Mouse (Mus musculus) hindbrain, embryonic 14.5 days (tissue): Measurements from ENCODE around the gene Ogfod3. TPM values are rescaled to one million over a fixed set of nuclear protein-coding genes. Genes with fewer than 3 reads are reported as not detected.
A peak's percentile ranks its signal among the peaks of the same experiment; 100 is the strongest.

Experiments used
- ATAC-seq: fragments of 200-750 bp; cut with Nextera tagmentation; 2 replicates; pipeline ENCODE4 v1.8.0; 2017; ENCODE audit warnings: moderate number of reproducible peaks, mild to moderate bottlenecking, moderate TSS enrichment, moderate library complexity; ENCODE audit not compliant: low FRiP score
- DNase-seq: peaks from one replicate; pipeline ENCODE4 v3.0.0-alpha.2; 2015; ENCODE audit warnings: low spot score
- H3K27ac ChIP-seq: fragments of 300-500 bp; sonication (generic); 2 replicates; pipeline ENCODE4 v1.5.1; 2014; ENCODE audit warnings: mild to moderate bottlenecking, moderate library complexity
- H3K27me3 ChIP-seq: fragments of 300-500 bp; sonication (generic); 2 replicates; pipeline ENCODE4 v1.6.1; 2014; ENCODE audit warnings: mild to moderate bottlenecking, low read length, mixed read lengths; ENCODE audit not compliant: control insufficient read depth, insufficient read depth
- H3K36me3 ChIP-seq: fragments of 300-500 bp; sonication (generic); replicated peaks from 2 replicates; pipeline ENCODE4 v1.6.1; 2014; ENCODE audit not compliant: control insufficient read depth, insufficient read depth
- H3K4me1 ChIP-seq: fragments of 300-500 bp; sonication (generic); replicated peaks from 2 replicates; pipeline ENCODE4 v1.6.1; 2014; ENCODE audit warnings: antibody characterized with exemption, low read length, mixed read lengths; ENCODE audit not compliant: control insufficient read depth, insufficient read depth
- H3K4me2 ChIP-seq: fragments of 300-500 bp; sonication (generic); replicated peaks from 2 replicates; pipeline ENCODE4 v1.6.1; 2014; ENCODE audit warnings: mild to moderate bottlenecking, moderate library complexity
- H3K4me3 ChIP-seq: fragments of 300-500 bp; sonication (generic); replicated peaks from 2 replicates; pipeline ENCODE4 v1.5.1; 2014; ENCODE audit warnings: mild to moderate bottlenecking, low read length
- H3K9ac ChIP-seq: fragments of 300-500 bp; sonication (generic); 2 replicates; pipeline ENCODE4 v1.6.1; 2014
- H3K9me3 ChIP-seq: fragments of 300-500 bp; sonication (generic); 2 replicates; pipeline ENCODE4 v1.6.1; 2016; ENCODE audit warnings: low read length; ENCODE audit not compliant: control insufficient read depth
- WGBS: fragments of 180-500 bp; shearing (Covaris S2); extraction: QIAGEN DNeasy Blood & Tissue Kit; methylation state at CpG from one replicate; pipeline ENCODE4 v1.1.7; 2014; 5-methylcytosine and 5-hydroxymethylcytosine counted together
- polyA plus RNA-seq: library from polyadenylated mRNA; unstranded; fragments of >200 nt; fragmentation: Nextera tagmentation; extraction: Ambion mirVana; gene quantifications from 2 replicates; pipeline ENCODE4 v1.2.1, GENCODE M21; 2014

The Ogfod3 gene
- polyA plus RNA-seq = 30.3 and 31.1 TPM in 2 replicates

DNA sequence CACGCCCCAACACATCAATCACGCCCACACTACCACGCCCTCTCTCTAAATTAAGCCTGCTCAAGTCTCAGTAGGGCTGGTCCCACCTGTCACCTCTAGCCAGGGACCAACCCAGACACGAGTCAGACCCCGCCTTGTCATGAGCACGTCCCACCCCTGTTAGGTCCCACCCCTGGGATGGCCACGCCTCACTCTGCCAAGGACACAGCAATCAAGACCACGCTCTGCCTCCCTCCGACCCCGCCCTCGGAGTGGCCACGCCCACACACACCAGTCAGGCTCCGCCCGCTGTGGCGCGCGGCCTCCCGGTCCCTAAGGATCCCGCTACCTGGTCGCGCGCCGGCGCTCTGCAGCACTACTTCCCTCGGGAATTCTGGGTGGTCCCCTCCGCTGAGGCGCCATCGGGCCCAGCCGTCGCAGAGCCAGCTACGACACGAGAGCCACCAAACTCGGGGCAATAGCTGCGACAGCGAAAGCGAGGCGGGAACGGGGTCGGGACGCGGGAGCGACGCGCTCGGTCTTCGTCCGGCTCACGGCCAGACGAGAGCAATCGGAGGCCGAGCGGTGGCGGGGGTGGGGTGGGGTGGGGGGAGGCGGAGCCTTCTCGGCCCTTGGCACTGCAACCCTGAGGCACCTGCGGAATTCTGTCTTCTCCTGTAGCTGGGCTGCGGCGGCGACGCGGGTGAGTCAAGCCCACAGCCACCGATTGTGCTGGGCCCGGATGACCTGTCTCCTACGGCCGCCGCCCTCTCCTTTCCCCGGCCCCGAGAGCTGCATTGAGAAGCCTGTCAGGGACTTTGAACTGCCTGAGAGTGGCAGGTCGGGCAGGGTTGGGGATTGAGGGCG is at the start of gene Ogfod3, which contains the start of gene Hexdc:
Gene Ogfod3, minus strand, starts transcription at position 551 of the 846 bp plus-strand sequence.
Gene Hexdc, plus strand, starts transcription at position 273 of the 846 bp plus-strand sequence.
- no peaks in the 10 kb centered on the region for H3K27me3 ChIP-seq
- peak within 1 kb of the TSS; percentile 64 for H3K4me3 ChIP-seq
- H3K27ac ChIP-seq = peak within 1 kb of the TSS; percentile 85
- ATAC-seq (peak; percentile 96), DNase-seq (peak; percentile 91)
- H3K9ac ChIP-seq = peak within 1 kb of the TSS; percentile 77
- H3K4me1 ChIP-seq = peaks cover 12% of the 10 kb centered on the region; the same call in 1 of the 2 replicates
- WGBS = under 1% methylated on average over 70 of the region's 70 CpGs
- peak within 1 kb of the TSS; percentile 59 for H3K4me2 ChIP-seq
- H3K9me3 ChIP-seq = no peaks in the 10 kb centered on the region
- peaks cover 15% of the 10 kb centered on the region for H3K36me3 ChIP-seq

DNA sequence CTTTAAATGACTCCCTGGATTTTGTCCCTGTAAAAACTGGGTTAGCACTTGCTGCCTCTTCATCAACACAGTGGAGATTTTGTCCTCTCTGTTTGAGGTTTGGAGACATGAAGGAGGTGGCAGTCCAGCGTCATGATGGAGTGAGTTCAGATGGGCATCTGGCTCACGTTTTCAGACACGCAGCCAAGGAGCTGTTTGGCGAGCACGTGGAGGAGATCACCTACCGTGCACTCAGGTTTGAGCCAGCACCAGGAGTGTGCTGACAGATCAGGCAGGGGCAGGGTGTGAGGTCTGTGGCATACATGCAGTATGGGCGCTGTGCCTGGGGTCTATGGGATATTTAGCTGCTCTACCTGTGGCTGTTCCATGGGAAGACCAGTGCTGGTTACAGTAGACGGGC is 45.7 kb upstream of the Ogfod3 start:
- no peak overlapping the region for H3K27ac ChIP-seq
- WGBS = 89% methylated on average over 8 of the region's 8 CpGs
- DNase-seq = no peak
- H3K4me1 ChIP-seq = no peaks in the 10 kb centered on the region
- H3K9ac ChIP-seq = no peak overlapping the region
- no peaks in the 10 kb centered on the region for H3K27me3 ChIP-seq
- ATAC-seq = no peak
- H3K4me2 ChIP-seq = no peak overlapping the region
- no peak overlapping the region for H3K4me3 ChIP-seq
- H3K36me3 ChIP-seq = peaks cover 98% of the 10 kb centered on the region
- no peaks in the 10 kb centered on the region for H3K9me3 ChIP-seq

DNA sequence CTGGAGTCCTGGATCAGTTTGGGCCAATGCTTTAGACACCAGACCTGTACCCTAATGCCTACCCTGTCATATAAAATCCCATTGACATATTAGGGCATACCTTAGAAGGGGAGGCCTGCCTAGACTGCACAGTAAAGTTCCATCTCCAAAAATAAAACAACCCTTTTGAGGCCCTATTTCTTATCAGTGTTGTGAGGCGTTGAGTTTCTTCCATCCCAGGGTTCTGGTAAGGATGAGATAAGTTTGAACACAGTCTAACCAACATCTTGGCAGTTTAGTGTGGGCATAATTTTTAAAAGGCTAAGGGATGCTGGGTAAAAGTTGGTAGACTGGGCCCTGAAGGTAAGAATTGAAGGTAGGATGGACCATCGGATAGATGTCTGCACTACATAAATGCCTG is 35.2 kb upstream of the Ogfod3 start:
- no peak overlapping the region for H3K4me3 ChIP-seq
- H3K36me3 ChIP-seq = peaks cover 60% of the 10 kb centered on the region
- H3K27ac ChIP-seq = no peak overlapping the region
- WGBS = 100% methylated on average over 2 of the region's 2 CpGs
- H3K4me2 ChIP-seq = peak overlapping the region; percentile 19
- no peak for ATAC-seq
- H3K27me3 ChIP-seq = no peaks in the 10 kb centered on the region
- H3K9ac ChIP-seq = no peak overlapping the region
- no peaks in the 10 kb centered on the region for H3K9me3 ChIP-seq
- H3K4me1 ChIP-seq = peaks cover 35% of the 10 kb centered on the region
- DNase-seq = no peak

GRCm38 (mm10) chr11:121237345-121238128 is 33.0 kb upstream of the Ogfod3 start:
- Histone ChIP-seq H3K4me2 (peak overlapping the region; percentile 73), H3K4me1 (peaks cover 35% of the 10 kb centered on the region), H3K4me3 (peak overlapping the region; percentile 65), H3K27ac (peak overlapping the region; percentile 98), H3K9me3 (no peaks in the 10 kb centered on the region), H3K27me3 (no peaks in the 10 kb centered on the region), H3K36me3 (peaks cover 39% of the 10 kb centered on the region), H3K9ac (peak overlapping the region; percentile 80)
- WGBS = 3% methylated on average over 28 of the region's 28 CpGs
- DNase-seq = peak; percentile 57
- ATAC-seq = no peak; the same call in 1 of the 2 replicates

DNA sequence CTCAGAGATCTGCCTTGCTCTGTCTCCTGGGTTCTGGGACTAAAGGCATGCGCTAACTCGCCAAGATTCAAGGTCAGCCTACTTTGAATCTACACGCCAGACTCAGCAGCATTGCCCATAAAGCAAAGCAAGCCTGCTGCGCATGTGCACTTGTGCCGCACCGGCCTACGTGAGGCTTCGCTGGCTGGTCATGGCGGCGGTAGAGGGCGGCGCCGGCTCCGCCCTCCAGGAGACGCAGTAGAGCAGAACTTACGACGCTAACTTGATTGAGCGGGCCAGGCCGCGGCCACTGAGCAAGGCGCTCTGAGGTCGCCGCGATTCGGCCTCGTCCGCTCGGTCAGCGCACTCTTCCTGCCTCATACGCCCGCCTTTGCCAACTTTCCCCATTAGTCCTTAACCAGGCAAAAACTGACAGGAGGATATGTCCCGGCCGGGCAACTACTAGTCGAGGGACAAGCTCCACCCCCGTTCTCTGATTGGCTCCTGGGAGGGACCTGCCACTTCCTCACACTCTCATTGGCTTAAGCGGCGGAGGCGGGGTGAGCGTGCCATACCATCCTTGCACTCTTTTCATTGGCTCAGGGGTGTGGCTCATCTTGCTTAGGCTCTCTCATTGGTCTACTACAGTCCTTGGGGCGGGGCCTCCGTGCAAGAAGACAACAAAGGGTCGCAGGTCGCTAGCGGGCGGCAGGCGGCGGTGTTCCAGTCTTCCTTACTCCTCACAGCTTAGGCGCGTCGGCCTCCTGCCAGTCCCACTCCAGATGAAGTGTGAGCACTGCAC is 32.2 kb upstream of the Ogfod3 start, which contains the start of gene Narf:
Gene Narf, plus strand, starts transcription at position 690 of the 781 bp plus-strand sequence.
- DNase-seq (peak; percentile 96), ATAC-seq (peak; percentile 99)
- under 1% methylated on average over 50 of the region's 50 CpGs for WGBS
- Histone ChIP-seq H3K9me3 (no peaks in the 10 kb centered on the region), H3K27ac (peak within 1 kb of the TSS; percentile 98), H3K4me2 (peak within 1 kb of the TSS; percentile 73), H3K36me3 (peaks cover 31% of the 10 kb centered on the region), H3K27me3 (no peaks in the 10 kb centered on the region), H3K9ac (peak within 1 kb of the TSS; percentile 80), H3K4me3 (peak within 1 kb of the TSS; percentile 65), H3K4me1 (peaks cover 35% of the 10 kb centered on the region)

DNA sequence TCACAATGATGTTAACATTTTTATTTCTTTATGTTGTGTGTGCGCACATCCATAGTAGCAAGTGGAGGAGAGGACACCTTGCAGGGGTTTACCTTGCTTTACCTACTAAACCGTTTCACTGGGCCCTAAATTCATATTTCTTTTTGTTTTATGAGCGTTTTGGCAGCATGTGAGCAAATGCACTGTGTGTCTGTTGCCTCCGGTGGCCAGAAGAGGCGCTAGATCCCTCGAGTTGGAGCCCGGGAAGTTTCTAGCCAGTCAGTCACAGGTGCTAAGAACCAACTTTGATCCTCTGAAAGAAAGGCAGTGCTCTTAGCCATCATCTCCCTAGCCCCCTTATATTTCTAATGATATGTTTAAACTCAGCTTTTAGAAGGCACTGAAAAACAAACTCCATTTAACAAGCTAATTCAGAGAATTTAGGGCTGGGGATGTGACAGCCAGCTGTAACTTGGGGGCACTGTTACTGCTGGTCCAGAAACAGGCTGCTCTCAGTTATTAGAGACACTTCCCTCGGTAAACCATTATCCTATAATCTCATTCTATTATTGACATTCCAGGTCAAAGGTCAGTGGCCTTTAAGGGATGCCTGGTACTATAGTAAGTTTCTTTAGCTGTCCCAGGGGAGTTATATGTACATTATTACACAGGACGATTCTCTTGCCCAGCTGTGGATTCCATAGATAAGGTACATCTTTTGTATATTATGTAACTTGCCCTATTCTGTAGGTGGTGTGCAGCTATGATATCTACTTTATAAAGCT is 31.1 kb upstream of the Ogfod3 start:
- H3K9ac ChIP-seq = peak overlapping the region; percentile 63; the same call in 1 of the 2 replicates
- no peak for ATAC-seq
- H3K4me1 ChIP-seq = peaks cover 29% of the 10 kb centered on the region
- H3K27me3 ChIP-seq = no peaks in the 10 kb centered on the region
- no peak for DNase-seq
- no peaks in the 10 kb centered on the region for H3K9me3 ChIP-seq
- peaks cover 20% of the 10 kb centered on the region for H3K36me3 ChIP-seq
- WGBS = 26% methylated on average over 9 of the region's 9 CpGs
- H3K4me2 ChIP-seq = peak overlapping the region; percentile 50
- peak overlapping the region; percentile 98 for H3K27ac ChIP-seq
- H3K4me3 ChIP-seq = no peak overlapping the region

DNA sequence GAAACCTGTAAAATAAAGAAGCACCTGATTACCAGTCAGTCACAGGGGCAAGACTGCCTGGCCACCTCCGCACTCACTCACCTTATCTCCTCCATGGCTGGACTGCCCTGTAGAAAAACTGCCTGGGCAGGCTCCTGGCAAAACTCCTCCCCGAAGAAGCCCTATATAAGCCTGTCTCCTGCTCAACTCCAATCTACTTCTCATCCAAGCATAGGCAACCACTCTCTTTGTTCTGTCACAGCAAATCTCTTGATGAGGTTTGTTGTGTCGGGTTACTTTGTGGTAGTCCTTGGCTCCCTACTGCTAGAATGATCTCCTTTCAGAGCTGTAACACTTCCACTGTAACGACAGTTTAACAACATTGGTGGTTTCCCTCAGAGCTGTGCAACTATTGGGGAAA is 28.2 kb upstream of the Ogfod3 start:
- Histone ChIP-seq H3K4me3 (no peak overlapping the region), H3K4me1 (peaks cover 25% of the 10 kb centered on the region), H3K4me2 (no peak overlapping the region), H3K36me3 (no peaks in the 10 kb centered on the region), H3K9me3 (no peaks in the 10 kb centered on the region), H3K27me3 (no peaks in the 10 kb centered on the region), H3K9ac (no peak overlapping the region), H3K27ac (no peak overlapping the region)
- 47% methylated on average over 4 of the region's 4 CpGs for WGBS
- DNase-seq = no peak
- no peak for ATAC-seq

- H3K4me2 ChIP-seq = no peak overlapping the region
- H3K9me3 ChIP-seq = no peaks in the 10 kb centered on the region
- H3K27ac ChIP-seq = no peak overlapping the region
- WGBS = 59% methylated on average over 4 of the region's 4 CpGs
- H3K36me3 ChIP-seq = no peaks in the 10 kb centered on the region; the same call in 1 of the 2 replicates
- no peak for DNase-seq
- no peak overlapping the region for H3K4me3 ChIP-seq
- peaks cover 27% of the 10 kb centered on the region for H3K4me1 ChIP-seq
- no peak overlapping the region for H3K9ac ChIP-seq
- H3K27me3 ChIP-seq = no peaks in the 10 kb centered on the region
- no peak for ATAC-seq
These were observed 27.2 kb upstream of the Ogfod3 start for GRCm38 (mm10) chr11:121231628-121232291.
